8 mouse cellular contexts compared by ENCODE assay signal in genomic region chr12:8207578-8207977, GRCm38 (mm10). TPM values are rescaled to one million over a fixed set of nuclear protein-coding genes. Genes with fewer than 3 reads are reported as not detected.
DNase-seq lines count a peak whose midpoint lies in the region; ATAC-seq and TF ChIP-seq lines count a peak whose summit lies in the region.

No protein-coding gene starts in this region.

- H3K9ac ChIP-seq in heart, embryonic 13.5 days, result peak overlapping the region; percentile 89
- peak overlapping the region; percentile 75; the same call in 1 of the 2 replicates for H3K9ac ChIP-seq in forebrain, embryonic 14.5 days (ENCODE audit: low read length)
- H3K9ac ChIP-seq in liver, embryonic 14.5 days (replicated peaks), result peak overlapping the region; percentile 87

- H3K4me3 ChIP-seq in heart, embryonic 13.5 days, result peak overlapping the region; percentile 81
- peak overlapping the region; percentile 83 for H3K4me3 ChIP-seq in E14TG2a.4 (replicated peaks; ENCODE audit: low read length)
- H3K4me3 ChIP-seq in forebrain, embryonic 14.5 days (ENCODE audit: low read depth, low read length), result peak overlapping the region; percentile 64
- H3K4me3 ChIP-seq in liver, embryonic 14.5 days (ENCODE audit: insufficient read depth in 1 of 2, low read depth in 2 of 2, low read length in 2 of 2), result peak overlapping the region; percentile 92 to 99

- H3K4me1 ChIP-seq in heart, embryonic 13.5 days, result peaks cover 12% of the 10 kb centered on the region
- H3K4me1 ChIP-seq in E14TG2a.4 (replicated peaks; ENCODE audit: low read depth, low read length), result peaks cover 3% of the 10 kb centered on the region
- H3K4me1 ChIP-seq in forebrain, embryonic 14.5 days (ENCODE audit: control insufficient read depth, insufficient read depth, low read length), result peaks cover 3% of the 10 kb centered on the region; the same call in 1 of the 2 replicates
- peaks cover 0 to 3% of the 10 kb centered on the region in 2 experiments; a peak in 3 of 4 replicates for H3K4me1 ChIP-seq in liver, embryonic 14.5 days (replicated peaks; ENCODE audit: control insufficient read depth in 2 of 2, insufficient read depth in 2 of 2, low read length in 1 of 2)

- no peak for DNase-seq in heart, adult 9 months (ENCODE audit: low spot score in 2 of 2)
- DNase-seq in forebrain, embryonic 14.5 days (ENCODE audit: low spot score), result no peak
- no peak for DNase-seq in liver, embryonic 14.5 days (ENCODE audit: low read depth in 3 of 3, low spot score in 3 of 3)
- DNase-seq in cerebellum, adult 18-20 months, result no peak
- no peak for DNase-seq in left cerebral cortex, adult 11 months (ENCODE audit: low spot score)
- no peak for DNase-seq in layer of hippocampus, adult 9-10 months (ENCODE audit: low spot score)

- 0 out of 2 replicates have a peak, but pooled peaks cover 3% of the 10 kb centered on the region for H3K36me3 ChIP-seq in heart, embryonic 13.5 days
- H3K36me3 ChIP-seq in E14TG2a.4 (ENCODE audit: insufficient read depth, low read length), result no peaks in the 10 kb centered on the region
- no peaks in the 10 kb centered on the region for H3K36me3 ChIP-seq in forebrain, embryonic 14.5 days (ENCODE audit: control insufficient read depth, insufficient read depth, low read length)
- H3K36me3 ChIP-seq in liver, embryonic 14.5 days (replicated peaks; ENCODE audit: control insufficient read depth, insufficient read depth, low read depth), result no peaks in the 10 kb centered on the region

- 17% methylated on average over 5 of the region's 5 CpGs for WGBS in heart, embryonic 13.5 days
- WGBS in forebrain, embryonic 14.5 days, result 17% methylated on average over 5 of the region's 5 CpGs
- 17% methylated on average over 5 of the region's 5 CpGs for WGBS in liver, embryonic 14.5 days (ENCODE audit: insufficient replicate concordance)

- H3K27me3 ChIP-seq in heart, embryonic 13.5 days (replicated peaks), result peaks cover 2% of the 10 kb centered on the region; the same call in 1 of the 2 replicates
- no peaks in the 10 kb centered on the region for H3K27me3 ChIP-seq in E14TG2a.4 (ENCODE audit: insufficient read depth, low read length)
- no peaks in the 10 kb centered on the region for H3K27me3 ChIP-seq in forebrain, embryonic 14.5 days (replicated peaks; ENCODE audit: control insufficient read depth, insufficient read depth, low read length)
- H3K27me3 ChIP-seq in liver, embryonic 14.5 days (ENCODE audit: control insufficient read depth, insufficient read depth, low read length), result no peaks in the 10 kb centered on the region

- no peak for TF ChIP-seq EP300 in liver, embryonic 14.5 days (IDR thresholded peaks at IDR 0.05; ENCODE audit: low read depth)

- no peaks in the 10 kb centered on the region for H3K9me3 ChIP-seq in heart, embryonic 13.5 days
- peaks cover 5% of the 10 kb centered on the region for H3K9me3 ChIP-seq in E14TG2a.4 (ENCODE audit: low read length)
- H3K9me3 ChIP-seq in forebrain, embryonic 14.5 days (replicated peaks; ENCODE audit: control insufficient read depth, low read length), result no peaks in the 10 kb centered on the region
- no peaks in the 10 kb centered on the region for H3K9me3 ChIP-seq in liver, embryonic 14.5 days (ENCODE audit: control insufficient read depth, low read length)

- peak overlapping the region; percentile 81 for H3K4me2 ChIP-seq in heart, embryonic 13.5 days
- peak overlapping the region; percentile 74 for H3K4me2 ChIP-seq in forebrain, embryonic 14.5 days (ENCODE audit: low read length)
- H3K4me2 ChIP-seq in liver, embryonic 14.5 days (ENCODE audit: low read depth), result peak overlapping the region; percentile 74

- H3K27ac ChIP-seq in heart, embryonic 13.5 days (replicated peaks), result peak overlapping the region; percentile 36; the same call in 1 of the 2 replicates
- H3K27ac ChIP-seq in forebrain, embryonic 14.5 days (ENCODE audit: low read depth, low read length), result no peak overlapping the region
- H3K27ac ChIP-seq in liver, embryonic 14.5 days, result no peak overlapping the region

- ATAC-seq in heart, embryonic 13.5 days (ENCODE audit: extremely low read depth, insufficient number of reproducible peaks, low FRiP score, low TSS enrichment), result no peak
- ATAC-seq in forebrain, embryonic 14.5 days, result peak; percentile 30; the same call in 1 of the 2 replicates
- no peak for ATAC-seq in liver, embryonic 14.5 days (ENCODE audit: insufficient read depth)

- no peak for TF ChIP-seq CTCF in E14TG2a.4 (conservative IDR thresholded peaks at IDR 0.05; ENCODE audit: low read length)
- no peak for TF ChIP-seq CTCF in liver, embryonic 14.5 days (IDR thresholded peaks at IDR 0.05; ENCODE audit: low read depth)

RNA-seq across cellular contexts. Expression of gene Ldah, which starts 0.3 kb away (rescaled TPM):
- 47.9 and 53.9 TPM in 2 replicates for polyA plus RNA-seq in heart, embryonic 13.5 days (2015; fragmentation: Nextera tagmentation; extraction: Ambion mirVana)
- polyA plus RNA-seq in forebrain, embryonic 14.5 days (2014; fragmentation: Nextera tagmentation; extraction: Ambion mirVana), result 66.5 and 68.0 TPM in 2 replicates
- 10.4 and 13.3 TPM in 2 replicates for polyA plus RNA-seq in liver, embryonic 14.5 days (2012; rRNA removed)
- polyA plus RNA-seq in liver, embryonic 14.5 days (2014; fragmentation: Nextera tagmentation; extraction: Ambion mirVana), result 21.2 and 22.4 TPM in 2 replicates
